Mouse (Mus musculus) brain, embryonic 14.5 days (tissue): ENCODE data around the gene Phgr1.

ENCODE experiments used
- CTCF ChIP-seq: fragments of 200-500 bp; IDR thresholded peaks from 2 replicates; pipeline ENCODE4 v1.5.1; 2012; ENCODE audit warnings: inconsistent platforms, mild to moderate bottlenecking, moderate library complexity, borderline replicate concordance; ENCODE audit not compliant: insufficient read depth, insufficient read length; ENCODE audit errors: extremely low read depth
- POLR2A ChIP-seq: fragments of 200-500 bp; IDR thresholded peaks from 2 replicates; pipeline ENCODE4 v1.6.1; 2012; ENCODE audit warnings: mild to moderate bottlenecking, inconsistent platforms, borderline replicate concordance; ENCODE audit not compliant: poor library complexity, insufficient read depth, insufficient read length, severe bottlenecking; ENCODE audit errors: extremely low read depth

GRCm38 (mm10) chr2:118763469-118763868 lies 9.1 kb upstream of the Phgr1 start:
- no peak for TF ChIP-seq POLR2A
- TF ChIP-seq CTCF: no peak
